Mouse (Mus musculus): Measurements from ENCODE around the gene Ercc8.

Gene Ercc8

DNA sequence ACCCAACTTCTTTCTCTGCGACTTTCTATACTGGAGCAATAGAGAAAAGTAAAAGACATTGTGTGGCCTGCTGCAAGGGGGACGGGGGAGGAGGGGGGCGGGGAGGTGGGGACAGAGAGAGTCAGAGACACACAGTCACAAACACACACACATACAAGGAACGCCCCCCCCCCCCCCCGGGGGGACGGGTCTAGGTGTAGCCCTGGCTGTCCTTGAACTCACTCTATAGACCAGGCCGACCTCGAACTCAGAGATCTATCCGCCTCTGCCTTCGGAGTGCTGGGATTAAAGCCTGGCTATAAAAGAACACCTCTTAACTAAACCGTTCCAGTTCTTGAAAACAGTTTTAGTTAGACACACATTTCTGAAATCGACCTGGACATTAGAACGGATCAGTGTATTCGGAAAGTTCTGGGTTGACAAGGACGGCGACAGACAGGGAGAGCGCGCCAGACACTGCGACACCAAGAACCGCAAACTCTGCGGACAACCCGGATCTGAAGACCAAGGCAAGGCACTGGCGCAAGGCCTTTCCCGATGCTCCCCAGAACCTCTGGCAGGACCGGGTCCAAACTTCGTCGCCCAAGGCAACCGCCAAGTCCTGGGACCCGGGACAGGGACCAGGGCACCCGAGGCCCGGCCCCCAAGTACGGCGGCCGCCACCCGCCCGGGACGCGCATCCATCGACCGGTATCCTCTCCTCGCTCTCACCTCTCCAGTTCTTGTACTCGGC lies 633 bp upstream of the Ercc8 start:
- DNase-seq: no peak

DNA sequence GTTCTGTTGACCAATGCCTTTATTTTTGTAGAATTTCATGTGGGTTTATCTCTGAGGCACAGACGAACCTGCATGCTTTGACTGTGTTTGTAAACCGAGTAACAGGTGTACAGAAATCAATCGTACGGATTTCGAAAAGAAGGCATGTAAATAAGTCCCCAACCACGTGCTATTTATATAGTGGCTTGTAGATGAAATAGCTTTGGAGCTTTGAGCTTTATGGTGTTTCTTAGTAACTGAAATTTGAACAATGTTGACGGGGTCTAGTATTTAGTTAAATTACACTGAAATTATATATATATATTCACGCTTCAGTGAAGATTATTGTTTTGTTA lies 677 bp downstream of the Ercc8 start:
- DNase-seq: no peak

DNA sequence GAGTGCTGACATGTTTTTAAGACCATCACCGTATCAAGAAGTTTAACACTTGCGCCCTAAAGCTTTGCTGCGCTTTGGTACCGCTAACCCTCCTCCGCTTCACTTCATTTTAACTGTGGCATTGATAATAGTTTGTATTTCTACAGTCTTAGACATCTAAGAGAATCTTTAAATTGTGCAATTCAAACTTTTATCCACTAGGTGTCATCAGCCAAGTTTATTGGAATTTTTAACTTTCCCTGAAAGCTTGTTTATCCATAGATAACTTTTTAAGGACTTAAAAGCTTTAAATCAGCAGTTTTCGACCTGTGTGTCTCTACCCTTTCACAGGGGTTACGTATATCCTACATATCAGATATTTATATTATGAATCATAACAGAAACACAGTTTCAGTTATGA lies 1.4 kb downstream of the Ercc8 start:
- no peak for DNase-seq

- DNase-seq: no peak
Observed at GRCm38 (mm10) chr13:108163912-108164311, 5.4 kb downstream of the Ercc8 start.

- DNase-seq: no peak
Observed at GRCm38 (mm10) chr13:108164621-108165020, 6.1 kb downstream of the Ercc8 start.

DNA sequence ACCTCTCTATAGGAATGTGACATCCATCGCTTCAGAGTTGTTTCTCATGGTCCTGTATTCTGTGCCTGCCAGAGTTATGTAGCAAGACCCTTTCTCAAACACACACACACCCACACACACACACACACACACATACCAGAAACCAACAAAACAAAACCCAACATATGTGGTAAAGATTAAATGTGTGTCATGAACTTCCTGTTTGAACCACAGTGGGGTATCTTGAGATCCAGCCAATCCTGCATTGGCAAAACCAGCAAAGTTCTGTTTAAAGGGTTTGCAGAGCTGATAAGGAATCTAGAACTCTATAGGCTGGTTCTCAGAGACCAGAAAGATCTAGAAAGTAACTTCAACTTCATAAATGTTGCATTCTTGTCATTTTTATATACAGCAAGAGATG lies 11.5 kb downstream of the Ercc8 start:
- no peak for DNase-seq

DNA sequence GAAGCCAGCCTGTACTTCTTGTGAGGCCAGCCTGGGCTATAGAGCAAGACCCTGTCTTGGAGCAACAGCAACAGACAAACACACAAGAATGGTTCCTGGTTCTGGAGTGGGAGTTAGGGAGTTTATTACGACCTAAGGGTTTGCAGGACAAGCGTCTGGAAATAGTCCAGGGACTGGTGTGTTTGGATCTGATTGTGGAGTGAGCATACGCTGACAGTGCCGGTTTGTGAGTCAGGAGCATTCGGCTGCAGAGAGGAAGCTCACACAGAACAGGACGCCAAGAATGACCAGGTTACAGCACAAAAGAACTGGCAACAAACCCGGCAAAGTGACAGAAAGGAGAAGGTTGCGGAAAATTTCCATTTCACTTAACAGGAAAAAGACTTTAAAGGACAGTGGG lies 12.0 kb downstream of the Ercc8 start:
- no peak for DNase-seq

- no peak for DNase-seq
Observed at GRCm38 (mm10) chr13:108179618-108180017, 21.1 kb downstream of the Ercc8 start.

- DNase-seq: no peak
Observed at GRCm38 (mm10) chr13:108180821-108181220, 22.3 kb downstream of the Ercc8 start.

- no peak for DNase-seq
Observed at GRCm38 (mm10) chr13:108184743-108185255, 26.3 kb downstream of the Ercc8 start.

- no peak for DNase-seq
Observed at GRCm38 (mm10) chr13:108185530-108185929, 27.0 kb downstream of the Ercc8 start.

GRCm38 (mm10) chr13:108187994-108188393 lies 29.5 kb downstream of the Ercc8 start:
- no peak for DNase-seq

- peak in 1 of 2 experiments; percentile 11 for DNase-seq
Observed at GRCm38 (mm10) chr13:108191074-108191720, 32.7 kb downstream of the Ercc8 start.

DNA sequence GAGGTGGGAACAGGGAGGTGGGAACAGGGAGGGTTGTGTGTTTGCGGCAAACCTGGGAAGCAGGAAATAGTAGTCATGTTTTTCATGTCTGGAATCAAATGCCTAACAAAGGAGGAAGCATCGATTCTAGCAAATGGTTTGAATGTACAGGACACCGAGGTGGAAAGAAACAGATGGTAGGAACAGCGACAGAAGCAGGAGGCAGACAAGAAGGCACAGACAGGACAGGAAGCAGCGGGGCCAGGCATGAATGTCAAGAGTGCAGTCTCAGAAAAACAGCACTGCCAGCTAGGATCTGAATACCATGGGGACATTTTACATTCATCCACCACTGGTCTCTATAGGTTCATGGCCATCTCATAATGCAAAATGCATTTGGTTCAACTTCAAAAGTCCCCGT lies 36.9 kb downstream of the Ercc8 start:
- DNase-seq: no peak

DNA sequence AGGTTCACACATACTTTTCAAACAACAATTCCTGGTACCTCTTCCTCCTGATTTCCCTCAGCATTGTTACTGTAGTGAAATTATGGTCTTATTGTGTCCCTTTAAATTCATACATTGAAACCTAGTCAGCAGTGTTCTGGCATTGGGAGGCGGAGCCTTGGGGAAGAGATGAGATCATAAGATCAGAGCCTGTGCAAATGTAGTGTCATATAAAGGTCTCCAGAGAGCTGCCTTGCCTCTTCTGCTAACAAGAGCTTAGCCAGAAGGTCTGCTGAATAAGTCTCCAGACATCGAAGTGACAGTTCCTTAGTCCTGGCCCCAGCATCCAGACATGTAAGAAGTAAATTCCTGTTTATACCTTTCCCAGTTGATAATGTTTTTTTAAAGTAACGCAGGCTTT lies 46.3 kb downstream of the Ercc8 start:
- no peak for DNase-seq

GRCm38 (mm10) chr13:108207447-108207846 lies 48.9 kb downstream of the Ercc8 start:
- no peak for DNase-seq

- DNase-seq: no peak
Observed at GRCm38 (mm10) chr13:108208090-108208489, 49.6 kb downstream of the Ercc8 start.

DNA sequence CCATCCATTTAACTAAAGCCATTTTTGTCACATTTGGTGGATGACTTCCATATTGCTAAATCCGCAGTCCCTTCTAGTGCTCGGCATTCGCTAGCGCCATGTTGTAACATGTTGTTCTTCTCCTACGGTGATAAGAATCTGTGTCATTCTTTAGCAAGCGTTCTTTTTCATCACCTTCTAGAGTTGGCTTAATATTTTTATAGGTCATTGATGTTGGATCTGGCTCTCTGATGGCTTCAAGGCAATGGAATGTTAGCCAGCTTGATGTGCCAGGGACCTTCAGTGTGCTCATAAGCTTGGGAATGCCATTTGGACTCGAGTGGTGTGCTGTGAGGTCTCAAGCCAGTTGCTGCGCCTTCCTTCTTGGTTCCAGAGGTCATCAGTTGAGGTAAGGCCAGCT lies 52.4 kb downstream of the Ercc8 start:
- DNase-seq: no peak

- no peak for DNase-seq
Observed at GRCm38 (mm10) chr13:108212397-108213018, 54.0 kb downstream of the Ercc8 start.

GRCm38 (mm10) chr13:108214081-108214484 lies 55.6 kb downstream of the Ercc8 start, which contains the start of gene Elovl7:
TSS of gene Elovl7 (plus strand) at chr13:108214404.
- peak; percentile 57 to 65 for DNase-seq

DNA sequence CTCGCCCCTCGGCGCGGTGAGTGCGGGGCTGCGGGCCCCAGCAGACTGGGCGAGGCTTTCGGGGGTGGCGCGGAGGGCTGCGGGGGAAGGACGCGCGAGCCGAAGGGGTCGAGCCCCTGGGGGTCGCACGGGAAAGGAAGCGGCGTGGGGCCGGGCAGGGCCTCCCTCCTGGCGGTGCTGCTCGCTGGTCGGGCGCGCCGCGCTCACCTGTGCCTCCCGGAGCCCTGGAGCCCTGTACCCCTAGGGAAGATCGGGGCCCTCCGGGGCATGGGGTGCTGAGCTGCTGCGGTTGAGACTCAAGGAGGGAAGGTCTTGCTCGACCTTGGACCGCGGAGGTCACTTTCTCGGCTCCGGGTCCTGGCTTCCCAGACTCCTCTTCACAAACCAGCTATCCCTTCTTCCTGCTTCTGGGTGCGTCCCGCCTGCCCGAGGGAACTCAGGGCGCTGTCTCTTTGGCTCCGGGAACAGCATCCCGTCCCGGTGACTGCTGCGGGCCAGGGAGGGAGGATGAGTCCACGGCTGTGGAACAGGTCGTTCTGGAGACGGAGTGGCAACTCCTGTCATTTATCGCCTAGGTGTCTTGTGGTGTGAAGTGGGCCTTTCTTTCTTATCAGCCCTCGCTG lies 56.1 kb downstream of the Ercc8 start:
- DNase-seq: no peak

DNA sequence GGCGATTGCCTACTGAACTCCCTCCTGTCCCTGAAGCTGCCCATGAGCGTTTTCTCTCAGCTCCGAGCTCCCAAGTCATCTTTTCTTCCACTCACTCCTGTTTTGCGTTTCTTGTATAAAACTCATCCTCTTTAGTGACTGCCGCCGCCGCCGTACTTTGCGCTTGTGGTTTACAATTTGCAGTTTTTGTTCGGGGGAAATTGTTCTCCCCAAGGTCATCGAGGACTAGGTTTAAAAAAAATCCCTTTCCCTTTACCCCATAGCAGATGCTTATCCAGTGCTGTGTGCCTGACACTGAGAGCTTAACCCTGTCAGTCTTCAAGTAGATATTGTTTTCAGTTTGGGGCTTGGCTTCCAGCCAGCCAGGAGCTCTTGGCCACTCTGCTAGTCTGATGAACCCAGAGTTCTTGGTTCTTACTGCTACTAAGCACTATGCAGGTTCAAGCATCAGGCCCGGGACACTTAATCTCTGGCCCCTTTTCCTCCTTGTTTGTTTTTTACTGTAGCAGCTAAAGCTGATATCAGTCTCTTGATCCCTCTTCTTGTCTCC lies 56.8 kb downstream of the Ercc8 start:
- no peak for DNase-seq

- DNase-seq: no peak
Observed at GRCm38 (mm10) chr13:108219773-108220172, 61.2 kb downstream of the Ercc8 start.
